Mouse (Mus musculus) large intestine, adult 2 months (tissue): ENCODE data around the gene Aebp2. TPM values are rescaled to one million over a fixed set of nuclear protein-coding genes. Genes with fewer than 3 reads are reported as not detected.
A peak's percentile ranks its signal among the peaks of the same experiment; 100 is the strongest.
"Not testable (repeated sequence)": the region's sequence is repeated elsewhere in the genome, so short reads cannot be mapped to it uniquely, and the experiment has no call there.

Experiments used
- DNase-seq: peaks from one replicate; pipeline ENCODE4 v3.0.0-alpha.2; 2012; ENCODE audit warnings: low read depth, low spot score
- WGBS: fragments of 180-500 bp; shearing (Covaris S2); methylation state at CpG from one replicate; pipeline ENCODE4 v1.1.7; 2018; 5-methylcytosine and 5-hydroxymethylcytosine counted together
- polyA plus RNA-seq: library from polyadenylated mRNA; depleted of rRNA; stranded (reverse); fragments of >200 nt; gene quantifications from 2 replicates; pipeline ENCODE4 v1.2.3, GENCODE M21; 2012

Gene Aebp2
- polyA plus RNA-seq, 1 experiment, result 11.0 TPM

GRCm38 (mm10) chr6:140605173-140605572, 17.3 kb upstream of the Aebp2 start:
- DNase-seq, result not testable (repeated sequence)
- 92% methylated on average over 5 of the region's 5 CpGs for whole genome bisulfite sequencing

- WGBS, result 71% methylated on average over 3 of the region's 3 CpGs
- no peak for DNase-seq
Observed at GRCm38 (mm10) chr6:140605732-140606131, 16.7 kb upstream of the Aebp2 start.

GRCm38 (mm10) chr6:140606534-140606933, 15.9 kb upstream of the Aebp2 start:
- 74% methylated on average over 10 of the region's 10 CpGs for WGBS
- DNase-seq, result no peak

GRCm38 (mm10) chr6:140608666-140609065, 13.8 kb upstream of the Aebp2 start:
- 66% methylated on average over 6 of the region's 6 CpGs for WGBS
- no peak for DNase-seq

- 90% methylated on average over 4 of the region's 4 CpGs for WGBS
- DNase-seq, result no peak
Observed at GRCm38 (mm10) chr6:140609533-140609932, 12.9 kb upstream of the Aebp2 start.

- WGBS, result 84% methylated on average over 5 of the region's 5 CpGs
Observed at GRCm38 (mm10) chr6:140610117-140610516, 12.3 kb upstream of the Aebp2 start.

GRCm38 (mm10) chr6:140611282-140611681, 11.2 kb upstream of the Aebp2 start:
- no peak for DNase-seq

More at GRCm38 (mm10) chr6:140610117-140610516, 12.3 kb upstream of the Aebp2 start:
- no peak for DNase-seq

GRCm38 (mm10) chr6:140611893-140612473, 10.5 kb upstream of the Aebp2 start:
- 27% methylated on average over 13 of the region's 13 CpGs for WGBS
- DNase-seq, result no peak

More at GRCm38 (mm10) chr6:140611282-140611681, 11.2 kb upstream of the Aebp2 start:
- 58% methylated on average over 4 of the region's 4 CpGs for WGBS

- no peak for DNase-seq
- WGBS, result 91% methylated on average over 3 of the region's 3 CpGs
Observed at GRCm38 (mm10) chr6:140613822-140614221, 8.6 kb upstream of the Aebp2 start.

GRCm38 (mm10) chr6:140614711-140615110, 7.8 kb upstream of the Aebp2 start:
- 32% methylated on average over 11 of the region's 11 CpGs for WGBS
- DNase-seq, result no peak

- DNase-seq, result no peak
- 72% methylated on average over 13 of the region's 13 CpGs for WGBS
Observed at GRCm38 (mm10) chr6:140620531-140621349, 1.7 kb upstream of the Aebp2 start.

- no peak for DNase-seq
- 98% methylated on average over 1 of the region's 1 CpGs for WGBS
Observed at GRCm38 (mm10) chr6:140621622-140622021, 841 bp upstream of the Aebp2 start.

GRCm38 (mm10) chr6:140623226-140624095, 998 bp downstream of the Aebp2 start:
- under 1% methylated on average over 113 of the region's 117 CpGs for WGBS
- peak; percentile 58 for DNase-seq

GRCm38 (mm10) chr6:140624096-140625051, 1.9 kb downstream of the Aebp2 start:
- WGBS, result 2% methylated on average over 71 of the region's 80 CpGs
- DNase-seq, result no peak

- no peak for DNase-seq
- WGBS, result 77% methylated on average over 4 of the region's 4 CpGs
Observed at GRCm38 (mm10) chr6:140629176-140629859, 6.9 kb downstream of the Aebp2 start.

- WGBS, result 59% methylated on average over 4 of the region's 4 CpGs
- no peak for DNase-seq
Observed at GRCm38 (mm10) chr6:140630306-140630705, 7.8 kb downstream of the Aebp2 start.

GRCm38 (mm10) chr6:140633616-140634015, 11.2 kb downstream of the Aebp2 start:
- 79% methylated on average over 8 of the region's 8 CpGs for WGBS
- DNase-seq, result no peak

- DNase-seq, result no peak
- 91% methylated on average over 4 of the region's 4 CpGs for WGBS
Observed at GRCm38 (mm10) chr6:140636290-140636689, 13.8 kb downstream of the Aebp2 start.
